9 mouse cellular contexts compared by ENCODE assay signal in the genomic region with DNA sequence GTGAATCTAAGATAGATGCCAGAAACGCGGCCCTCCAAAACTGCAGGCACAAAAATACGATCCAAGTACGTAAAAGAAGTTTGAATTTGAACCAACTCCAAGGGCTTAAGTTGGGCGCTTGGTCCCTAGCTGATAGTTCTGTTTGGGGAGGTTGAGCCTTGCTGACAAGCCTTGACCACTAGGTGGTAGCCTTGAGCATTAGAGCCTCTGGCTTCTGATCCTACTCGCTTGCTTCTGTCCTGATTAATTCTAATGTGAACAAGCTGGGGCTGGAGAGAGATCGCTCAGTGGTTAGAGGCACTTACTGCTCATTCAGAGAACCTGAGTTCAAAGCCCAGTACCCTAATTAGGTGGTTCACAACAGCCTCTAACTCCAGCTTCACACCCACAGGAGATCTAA. TPM values are rescaled to one million over a fixed set of nuclear protein-coding genes. Genes with fewer than 3 reads are reported as not detected.
DNase-seq lines count a peak whose midpoint lies in the region; ATAC-seq and TF ChIP-seq lines count a peak whose summit lies in the region.
"Had no signal": no experiment of that assay in that cellular context is flagged by ENCODE, and none has a peak within 500 bp of the region (broad histone marks: within the 10 kb centered on the region; RNA-seq: fewer than 3 reads in every experiment).

No protein-coding gene starts in this region.

- H3K4me2 ChIP-seq in midbrain, postnatal 0 days (ENCODE audit: low read depth, low read length, poor library complexity, severe bottlenecking) = no peak overlapping the region
- H3K4me2 ChIP-seq: embryonic facial prominence, embryonic 13.5 days had no signal

- 16% methylated on average over 7 of the region's 7 CpGs for WGBS in bone marrow, adult 2 months
- 17% methylated on average over 7 of the region's 7 CpGs for WGBS in midbrain, postnatal 0 days
- WGBS in thymus, adult 2 months = 17% methylated on average over 7 of the region's 7 CpGs

- DNase-seq in ovary, postnatal 14 days (ENCODE audit: low spot score) = peak; percentile 51
- DNase-seq in ovary, adult 18-20 months (ENCODE audit: low spot score) = no peak
- DNase-seq in induced T-regulatory cell, adult 2 months (ENCODE audit: low read depth) = peak; percentile 77
- peak; percentile 59 to 72 for DNase-seq in left cerebral cortex, postnatal 14 days (ENCODE audit: low spot score in 2 of 2)
- DNase-seq in midbrain, postnatal 0 days (ENCODE audit: low spot score) = peak; percentile 83
- peak; percentile 68 for DNase-seq in thymus, adult 2 months

- H3K4me1 ChIP-seq in bone marrow, adult 2 months (ENCODE audit: control insufficient read depth, insufficient read depth, low read length) = peaks cover 2% of the 10 kb centered on the region; the same call in 1 of the 2 replicates
- H3K4me1 ChIP-seq in embryonic fibroblast, embryonic 13.5 days (ENCODE audit: control insufficient read depth, insufficient read depth, low read length) = no peaks in the 10 kb centered on the region
- no peaks in the 10 kb centered on the region for H3K4me1 ChIP-seq in midbrain, postnatal 0 days (ENCODE audit: insufficient read depth, low read length)
- peaks cover 6% of the 10 kb centered on the region; the same call in 1 of the 2 replicates for H3K4me1 ChIP-seq in thymus, adult 2 months (replicated peaks; ENCODE audit: control insufficient read depth, insufficient read depth, low read length)
- H3K4me1 ChIP-seq: embryonic facial prominence, embryonic 13.5 days had no signal

- H3K36me3 ChIP-seq in midbrain, postnatal 0 days (ENCODE audit: insufficient read depth, low read length) = no peaks in the 10 kb centered on the region
- no peaks in the 10 kb centered on the region for H3K36me3 ChIP-seq in thymus, adult 2 months (ENCODE audit: control insufficient read depth, insufficient read depth, low read length)
- H3K36me3 ChIP-seq: embryonic facial prominence, embryonic 13.5 days had no signal

- ATAC-seq in midbrain, postnatal 0 days (ENCODE audit: low FRiP score) = no peak

- H3K4me3 ChIP-seq in bone marrow, adult 2 months (replicated peaks; ENCODE audit: control insufficient read depth, low read depth, low read length) = no peak overlapping the region
- no peak overlapping the region for H3K4me3 ChIP-seq in embryonic fibroblast, embryonic 13.5 days (ENCODE audit: insufficient read depth, low read length)
- no peak overlapping the region for H3K4me3 ChIP-seq in midbrain, postnatal 0 days (ENCODE audit: low read depth, low read length)
- H3K4me3 ChIP-seq in thymus, adult 2 months (ENCODE audit: control insufficient read depth, insufficient read depth, low read length) = no peak overlapping the region
- H3K4me3 ChIP-seq: embryonic facial prominence, embryonic 13.5 days had no signal

- no peaks in the 10 kb centered on the region; the same call in 1 of the 2 replicates for H3K27me3 ChIP-seq in midbrain, postnatal 0 days (ENCODE audit: insufficient read depth, low read length)
- H3K27me3 ChIP-seq in thymus, adult 2 months (ENCODE audit: control insufficient read depth, insufficient read depth, low read length) = no peaks in the 10 kb centered on the region
- H3K27me3 ChIP-seq: embryonic facial prominence, embryonic 13.5 days had no signal

- intact Hi-C loops in left cerebral cortex, postnatal 14 days (cut with DNase I) = loop anchor here (5.0 to 10.0 kb wide), 2 partner anchors 274 to 386 kb away; no protein-coding TSS in a partner anchor

- H3K9me3 ChIP-seq in midbrain, postnatal 0 days (ENCODE audit: low read length) = no peaks in the 10 kb centered on the region
- H3K9me3 ChIP-seq: embryonic facial prominence, embryonic 13.5 days had no signal

- peak; percentile 76 for TF ChIP-seq CTCF in bone marrow, adult 2 months (IDR thresholded peaks at IDR 0.05; ENCODE audit: control insufficient read depth, insufficient read depth, low read length)
- TF ChIP-seq CTCF in embryonic fibroblast, embryonic 13.5 days (IDR thresholded peaks at IDR 0.05; ENCODE audit: borderline replicate concordance, insufficient read depth, low read length) = peak; percentile 66; the same call in 1 of the 2 replicates
- peak; percentile 86 for TF ChIP-seq CTCF in midbrain, postnatal 0 days (IDR thresholded peaks at IDR 0.05)
- TF ChIP-seq CTCF in thymus, adult 2 months (IDR thresholded peaks at IDR 0.05; ENCODE audit: borderline replicate concordance, control insufficient read depth, extremely low read depth, insufficient read depth, low read length, poor library complexity) = no peak

- H3K9ac ChIP-seq in midbrain, postnatal 0 days (replicated peaks; ENCODE audit: low read length, poor library complexity, severe bottlenecking) = no peak overlapping the region
- H3K9ac ChIP-seq: embryonic facial prominence, embryonic 13.5 days had no signal

- no peak for TF ChIP-seq POLR2A in bone marrow, adult 2 months (IDR thresholded peaks at IDR 0.05; ENCODE audit: borderline replicate concordance, control insufficient read depth, low read depth, low read length)
- no peak for TF ChIP-seq POLR2A in embryonic fibroblast, embryonic 13.5 days (IDR thresholded peaks at IDR 0.05; ENCODE audit: low read depth, low read length)
- TF ChIP-seq POLR2A in thymus, adult 2 months (IDR thresholded peaks at IDR 0.05; ENCODE audit: control insufficient read depth, extremely low read depth, insufficient read depth, low read length, poor library complexity) = no peak

- H3K27ac ChIP-seq in bone marrow, adult 2 months (ENCODE audit: control insufficient read depth, insufficient read depth, low read depth, low read length, poor library complexity) = no peak overlapping the region
- H3K27ac ChIP-seq in embryonic fibroblast, embryonic 13.5 days (ENCODE audit: insufficient read depth, low read length) = no peak overlapping the region
- H3K27ac ChIP-seq in midbrain, postnatal 0 days (ENCODE audit: low read depth, low read length) = no peak overlapping the region
- no peak overlapping the region for H3K27ac ChIP-seq in thymus, adult 2 months (ENCODE audit: control insufficient read depth, insufficient read depth, low read length)
- H3K27ac ChIP-seq: embryonic facial prominence, embryonic 13.5 days had no signal

RNA-seq across cellular contexts. Expression of gene Dynlrb2, which starts 23.9 kb away (rescaled TPM):
- not detected in 2 replicates for polyA plus RNA-seq in bone marrow, adult 2 months (2011; ENCODE audit: insufficient read depth, insufficient read length, low replicate concordance, missing spikeins)
- polyA plus RNA-seq in embryonic fibroblast, embryonic 13.5 days (2011; ENCODE audit: insufficient read length, low read depth, missing spikeins) = not detected in 2 replicates
- total RNA-seq in left cerebral cortex, postnatal 14 days (2021) = 1 to 10 TPM in 1 of 2 experiments, under 1 TPM in 1; 0.79 to 1.2 TPM
- total RNA-seq in midbrain, postnatal 0 days (2014; rRNA removed) = 2.0 and 20.4 TPM in 2 replicates
- 14.5 and 17.4 TPM in 2 replicates for polyA plus RNA-seq in midbrain, postnatal 0 days (2015; fragmentation: Nextera tagmentation; extraction: Ambion mirVana)
- polyA plus RNA-seq in thymus, adult 2 months (2012; rRNA removed) = 1.3 and 1.7 TPM in 2 replicates
- polyA plus RNA-seq: embryonic facial prominence, embryonic 13.5 days had no signal
